Mouse (Mus musculus): ENCODE results near the gene Pnpla8.

GRCm38 (mm10) chr12:44344075-44344474, 122.9 kb downstream of the Pnpla8 start:
- no peak for TF ChIP-seq TAL1 (conservative IDR thresholded peaks at IDR 0.05; ENCODE audit: low read depth, low read length)
- no peak for TF ChIP-seq GATA1 (IDR thresholded peaks at IDR 0.05; ENCODE audit: borderline replicate concordance, low read length)
- TF ChIP-seq CTCF (IDR thresholded peaks at IDR 0.05; ENCODE audit: low read depth, low read length): no peak
- TF ChIP-seq POLR2AphosphoS5 (IDR thresholded peaks at IDR 0.05; ENCODE audit: insufficient replicate concordance, low read depth, low read length): no peak
- no peak for TF ChIP-seq GATA2 (IDR thresholded peaks at IDR 0.05; ENCODE audit: borderline replicate concordance, low read depth, low read length)

Measured in G1E (cell line).